Mouse (Mus musculus): ENCODE results near the gene Macrod2. TPM values are rescaled to one million over a fixed set of nuclear protein-coding genes. Genes with fewer than 3 reads are reported as not detected.
A peak's percentile ranks its signal among the peaks of the same experiment; 100 is the strongest.

The Macrod2 gene
- polyA plus RNA-seq, 1 experiment from 2014 or later = 65.9 TPM

DNA sequence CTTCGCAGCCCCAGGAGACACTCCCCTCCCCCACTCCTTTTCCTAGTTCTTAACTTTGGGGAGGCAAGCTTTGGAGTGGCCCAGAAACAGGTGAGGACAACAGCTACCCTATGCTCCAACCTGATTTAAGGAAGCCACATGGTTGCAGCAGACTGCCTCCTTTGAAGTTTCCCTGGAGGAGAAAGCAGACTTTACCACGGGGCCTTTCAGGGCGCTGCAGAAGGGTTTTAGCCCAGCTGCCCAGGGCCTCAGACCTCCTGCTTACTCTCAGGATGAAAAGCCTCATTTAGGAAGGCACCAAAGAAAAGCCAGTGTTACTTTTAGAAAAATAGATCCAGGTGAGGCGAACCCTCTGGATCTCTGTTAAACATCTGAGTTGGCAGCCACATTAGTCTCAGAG lies 1333.9 kb downstream of the Macrod2 start:
- Histone ChIP-seq H3K9ac (replicated peaks; ENCODE audit: low read depth, low read length) (no peak overlapping the region), H3K27me3 (ENCODE audit: control insufficient read depth, insufficient read depth, low read length) (no peaks in the 10 kb centered on the region), H3K4me1 (ENCODE audit: control insufficient read depth, insufficient read depth, low read length) (no peaks in the 10 kb centered on the region), H3K4me2 (ENCODE audit: low read depth, low read length) (no peak overlapping the region), H3K27ac (ENCODE audit: low read depth, low read length) (no peak overlapping the region), H3K4me3 (ENCODE audit: low read depth, low read length) (no peak overlapping the region), H3K9me3 (ENCODE audit: control insufficient read depth, low read length) (no peaks in the 10 kb centered on the region), H3K36me3 (ENCODE audit: control insufficient read depth, insufficient read depth, low read length) (no peaks in the 10 kb centered on the region)
- ATAC-seq (ENCODE audit: low read depth) = no peak
- WGBS = 59% methylated on average over 4 of the region's 4 CpGs

DNA sequence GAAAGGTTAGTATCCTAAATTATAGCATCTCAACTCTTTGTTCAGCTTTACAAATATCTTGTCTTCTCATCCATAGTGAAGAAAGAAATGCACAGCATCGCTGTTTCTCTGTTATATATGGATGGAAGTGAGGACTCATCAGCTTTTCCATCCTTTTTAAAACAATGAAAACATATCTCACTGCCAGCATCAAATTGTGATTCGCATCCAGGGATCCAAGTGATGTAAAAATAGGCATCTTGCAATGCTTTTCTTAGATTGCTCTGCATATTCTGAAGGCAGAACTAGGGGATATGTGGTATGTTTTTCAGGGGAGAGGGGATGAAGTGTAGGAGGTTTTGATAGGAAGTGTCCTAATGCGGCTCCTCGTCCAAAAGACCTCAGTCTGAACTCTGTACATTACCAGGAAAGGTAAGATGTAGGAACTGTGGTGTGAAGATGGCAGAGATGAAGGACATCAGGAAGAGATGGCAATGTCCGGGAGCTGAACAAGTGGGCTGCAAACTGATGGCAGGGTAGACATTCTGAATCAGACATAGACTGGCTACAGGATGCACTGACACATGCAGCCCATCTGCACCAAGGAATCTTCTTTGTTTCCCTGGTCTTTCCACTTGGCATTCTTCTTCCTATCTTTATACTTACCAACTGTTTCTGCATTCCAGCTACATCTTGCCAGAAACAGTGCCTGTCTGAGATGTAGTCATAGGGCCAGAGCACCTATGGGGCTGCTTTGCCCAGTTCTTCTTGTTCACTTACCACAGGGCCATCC lies 1341.8 kb downstream of the Macrod2 start:
- H3K36me3 ChIP-seq (ENCODE audit: control insufficient read depth, insufficient read depth, low read length) = no peaks in the 10 kb centered on the region
- H3K4me3 ChIP-seq (ENCODE audit: low read depth, low read length) = no peak overlapping the region
- no peak overlapping the region for H3K27ac ChIP-seq (ENCODE audit: low read depth, low read length)
- H3K9me3 ChIP-seq (ENCODE audit: control insufficient read depth, low read length) = no peaks in the 10 kb centered on the region
- no peaks in the 10 kb centered on the region for H3K4me1 ChIP-seq (ENCODE audit: control insufficient read depth, insufficient read depth, low read length)
- no peak overlapping the region for H3K9ac ChIP-seq (replicated peaks; ENCODE audit: low read depth, low read length)
- no peak overlapping the region for H3K4me2 ChIP-seq (ENCODE audit: low read depth, low read length)
- H3K27me3 ChIP-seq (ENCODE audit: control insufficient read depth, insufficient read depth, low read length) = no peaks in the 10 kb centered on the region
- 88% methylated on average over 5 of the region's 5 CpGs for WGBS
- ATAC-seq (ENCODE audit: low read depth) = no peak

DNA sequence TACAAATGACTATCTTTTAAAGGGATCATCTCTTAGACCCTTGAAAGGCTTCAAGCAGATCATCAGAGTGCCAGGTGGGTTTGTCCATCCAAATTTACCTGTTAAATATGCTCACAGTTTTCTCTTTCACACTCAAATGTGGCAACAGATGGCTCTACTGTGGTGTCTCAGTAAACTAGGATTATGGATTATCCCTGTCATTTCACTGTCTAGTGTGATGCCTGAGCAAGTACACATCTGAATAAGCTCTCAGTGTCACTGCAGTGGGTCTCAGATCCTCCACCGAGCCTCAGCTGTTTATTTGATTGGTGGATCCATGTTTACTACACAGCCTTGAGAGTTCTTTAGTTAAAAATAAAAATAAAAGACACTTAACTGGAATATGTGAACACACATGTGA lies 1343.6 kb downstream of the Macrod2 start:
- no peaks in the 10 kb centered on the region for H3K9me3 ChIP-seq (ENCODE audit: control insufficient read depth, low read length)
- ATAC-seq (ENCODE audit: low read depth) = no peak

DNA sequence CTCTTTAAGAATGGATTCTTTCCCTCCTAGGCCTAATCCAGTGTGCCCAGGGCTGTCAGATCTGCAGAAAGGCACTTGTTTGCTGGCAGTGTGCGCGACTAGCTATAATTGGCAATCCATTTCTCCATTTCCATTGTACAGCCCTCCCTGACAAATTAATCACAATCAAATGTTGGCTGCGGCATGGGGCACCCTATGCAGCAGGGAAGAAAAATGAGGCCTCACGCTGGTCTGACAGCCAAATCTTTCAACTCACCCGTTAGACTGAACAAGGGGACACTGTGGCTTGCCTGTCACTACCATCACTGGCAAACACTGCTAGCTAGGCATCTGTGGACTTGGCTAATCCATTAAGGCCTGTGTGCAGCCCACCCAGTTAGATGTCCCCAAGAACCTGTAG lies 1345.2 kb downstream of the Macrod2 start:
- no peak overlapping the region for H3K9ac ChIP-seq (replicated peaks; ENCODE audit: low read depth, low read length)
- peak; percentile 41; the same call in 1 of the 2 replicates for ATAC-seq (ENCODE audit: low read depth)
- H3K4me3 ChIP-seq (ENCODE audit: low read depth, low read length) = no peak overlapping the region
- no peaks in the 10 kb centered on the region for H3K4me1 ChIP-seq (ENCODE audit: control insufficient read depth, insufficient read depth, low read length)
- no peaks in the 10 kb centered on the region for H3K27me3 ChIP-seq (ENCODE audit: control insufficient read depth, insufficient read depth, low read length)
- no peaks in the 10 kb centered on the region for H3K36me3 ChIP-seq (ENCODE audit: control insufficient read depth, insufficient read depth, low read length)
- no peak overlapping the region for H3K27ac ChIP-seq (ENCODE audit: low read depth, low read length)
- 36% methylated on average over 5 of the region's 5 CpGs for WGBS
- H3K9me3 ChIP-seq (ENCODE audit: control insufficient read depth, low read length) = no peaks in the 10 kb centered on the region
- H3K4me2 ChIP-seq (ENCODE audit: low read depth, low read length) = no peak overlapping the region

More for the DNA sequence above, 1343.6 kb downstream of the Macrod2 start:
- no peak overlapping the region for H3K4me3 ChIP-seq (ENCODE audit: low read depth, low read length)
- no peaks in the 10 kb centered on the region for H3K27me3 ChIP-seq (ENCODE audit: control insufficient read depth, insufficient read depth, low read length)
- H3K27ac ChIP-seq (ENCODE audit: low read depth, low read length) = no peak overlapping the region
- no peaks in the 10 kb centered on the region for H3K36me3 ChIP-seq (ENCODE audit: control insufficient read depth, insufficient read depth, low read length)
- no peak overlapping the region for H3K4me2 ChIP-seq (ENCODE audit: low read depth, low read length)
- H3K9ac ChIP-seq (replicated peaks; ENCODE audit: low read depth, low read length) = no peak overlapping the region
- H3K4me1 ChIP-seq (ENCODE audit: control insufficient read depth, insufficient read depth, low read length) = no peaks in the 10 kb centered on the region
- WGBS = 74% methylated on average over 1 of the region's 1 CpGs

DNA sequence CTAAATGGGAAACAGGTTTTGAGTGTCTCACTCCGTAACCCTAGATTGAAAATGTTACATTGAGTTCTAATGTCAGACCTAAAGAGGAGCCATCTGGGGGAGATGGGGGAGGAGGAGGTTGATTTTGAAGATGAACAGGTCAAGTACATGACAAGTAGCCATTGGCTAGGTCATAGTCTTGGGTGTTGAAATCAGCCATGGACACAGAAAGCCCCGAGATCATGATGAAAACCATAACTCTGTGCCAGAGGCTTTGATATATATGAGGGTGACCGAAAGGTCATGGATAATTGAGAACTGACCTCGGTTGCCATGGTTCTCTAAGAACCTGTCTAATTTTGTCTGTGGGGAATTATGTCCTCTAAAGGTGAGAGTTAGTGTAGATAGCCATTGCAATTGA lies 1405.1 kb downstream of the Macrod2 start:
- H3K27me3 ChIP-seq (ENCODE audit: control insufficient read depth, insufficient read depth, low read length) = no peaks in the 10 kb centered on the region
- WGBS = 69% methylated on average over 4 of the region's 4 CpGs
- H3K4me3 ChIP-seq (ENCODE audit: low read depth, low read length) = no peak overlapping the region
- no peak overlapping the region for H3K9ac ChIP-seq (replicated peaks; ENCODE audit: low read depth, low read length)
- H3K9me3 ChIP-seq (ENCODE audit: control insufficient read depth, low read length) = no peaks in the 10 kb centered on the region
- no peaks in the 10 kb centered on the region for H3K36me3 ChIP-seq (ENCODE audit: control insufficient read depth, insufficient read depth, low read length)
- H3K27ac ChIP-seq (ENCODE audit: low read depth, low read length) = no peak overlapping the region
- no peaks in the 10 kb centered on the region for H3K4me1 ChIP-seq (ENCODE audit: control insufficient read depth, insufficient read depth, low read length)
- ATAC-seq (ENCODE audit: low read depth) = no peak
- H3K4me2 ChIP-seq (ENCODE audit: low read depth, low read length) = no peak overlapping the region

DNA sequence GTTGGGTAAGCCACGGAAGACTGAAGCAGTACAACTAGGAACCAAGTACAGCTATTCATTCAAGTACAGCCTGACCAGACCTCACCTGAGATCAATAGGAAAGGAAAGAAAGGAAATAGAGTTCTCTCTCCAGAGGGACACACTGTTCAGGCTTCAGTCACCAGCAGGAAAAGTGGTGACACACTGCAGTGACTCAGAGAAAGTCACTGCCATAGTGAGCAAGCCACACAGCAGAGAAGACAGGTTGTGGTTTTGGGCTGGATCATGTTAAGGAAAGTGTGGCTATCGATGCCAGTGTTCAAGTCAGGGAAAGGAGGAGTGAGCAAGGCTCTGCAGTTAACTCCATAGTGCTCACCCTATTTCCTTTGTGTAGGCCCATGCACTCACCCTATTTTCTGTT lies 1405.8 kb downstream of the Macrod2 start:
- H3K27me3 ChIP-seq (ENCODE audit: control insufficient read depth, insufficient read depth, low read length) = no peaks in the 10 kb centered on the region
- H3K9ac ChIP-seq (replicated peaks; ENCODE audit: low read depth, low read length) = no peak overlapping the region
- no peaks in the 10 kb centered on the region for H3K36me3 ChIP-seq (ENCODE audit: control insufficient read depth, insufficient read depth, low read length)
- H3K4me2 ChIP-seq (ENCODE audit: low read depth, low read length) = no peak overlapping the region
- no peak overlapping the region for H3K27ac ChIP-seq (ENCODE audit: low read depth, low read length)
- 81% methylated on average over 2 of the region's 2 CpGs for WGBS
- H3K9me3 ChIP-seq (ENCODE audit: control insufficient read depth, low read length) = no peaks in the 10 kb centered on the region
- ATAC-seq (ENCODE audit: low read depth) = no peak
- H3K4me3 ChIP-seq (ENCODE audit: low read depth, low read length) = no peak overlapping the region
- H3K4me1 ChIP-seq (ENCODE audit: control insufficient read depth, insufficient read depth, low read length) = no peaks in the 10 kb centered on the region

DNA sequence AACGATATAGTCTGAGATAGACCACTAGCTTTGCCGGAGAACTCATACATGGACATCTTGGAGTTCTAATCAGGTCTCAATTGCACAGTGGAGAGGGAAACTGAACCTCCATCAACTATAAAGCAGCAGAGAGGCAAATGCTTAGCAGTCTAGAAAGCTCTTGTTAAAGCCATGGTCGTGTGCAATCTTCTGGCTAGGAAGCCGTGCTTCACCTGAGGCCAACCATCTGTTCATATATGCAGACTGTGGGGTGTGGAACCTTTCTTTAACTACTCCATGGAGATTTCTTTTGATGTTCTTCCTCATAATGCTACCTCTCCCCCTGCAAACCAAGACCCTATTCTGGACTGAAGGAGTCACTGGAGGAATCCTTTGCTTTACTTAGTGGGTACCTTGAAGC lies 1421.2 kb downstream of the Macrod2 start:
- Histone ChIP-seq H3K4me3 (ENCODE audit: low read depth, low read length) (no peak overlapping the region), H3K9ac (replicated peaks; ENCODE audit: low read depth, low read length) (no peak overlapping the region), H3K27ac (ENCODE audit: low read depth, low read length) (no peak overlapping the region), H3K27me3 (ENCODE audit: control insufficient read depth, insufficient read depth, low read length) (no peaks in the 10 kb centered on the region), H3K9me3 (ENCODE audit: control insufficient read depth, low read length) (no peaks in the 10 kb centered on the region), H3K4me2 (ENCODE audit: low read depth, low read length) (no peak overlapping the region), H3K4me1 (ENCODE audit: control insufficient read depth, insufficient read depth, low read length) (no peaks in the 10 kb centered on the region), H3K36me3 (ENCODE audit: control insufficient read depth, insufficient read depth, low read length) (no peaks in the 10 kb centered on the region)
- WGBS = 92% methylated on average over 4 of the region's 4 CpGs
- no peak for ATAC-seq (ENCODE audit: low read depth)

DNA sequence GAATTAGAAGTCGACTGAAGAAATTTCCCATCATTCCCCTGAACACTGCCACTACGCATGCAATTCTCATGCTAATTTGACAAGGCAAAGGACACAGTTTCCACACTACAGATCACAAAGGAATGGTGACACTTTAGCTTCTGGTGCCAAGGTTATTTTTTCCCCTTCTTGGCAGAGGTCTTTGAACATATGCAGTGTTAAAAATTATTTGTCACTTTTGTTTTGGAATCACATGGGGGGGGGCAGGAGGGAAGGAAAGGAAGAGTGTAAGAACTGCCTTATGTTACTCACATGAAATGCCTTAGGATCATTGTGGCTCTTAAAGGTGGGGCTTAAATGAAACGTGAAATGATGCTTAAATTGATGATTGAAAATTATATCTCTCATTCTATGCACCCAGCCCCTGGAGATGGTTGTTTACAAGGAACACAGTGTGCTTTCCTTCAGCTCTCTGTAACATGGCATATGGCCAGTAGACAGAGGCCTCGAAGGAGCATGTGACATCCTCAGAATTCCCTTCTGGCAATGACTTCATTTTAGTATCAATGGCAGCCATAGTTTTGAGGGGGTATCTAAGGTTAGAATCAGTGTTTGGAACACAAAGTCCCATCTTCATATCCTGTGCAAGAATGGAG lies 1422.6 kb downstream of the Macrod2 start:
- no peak overlapping the region for H3K4me3 ChIP-seq (ENCODE audit: low read depth, low read length)
- H3K4me1 ChIP-seq (ENCODE audit: control insufficient read depth, insufficient read depth, low read length) = no peaks in the 10 kb centered on the region
- no peak overlapping the region for H3K9ac ChIP-seq (replicated peaks; ENCODE audit: low read depth, low read length)
- no peaks in the 10 kb centered on the region for H3K36me3 ChIP-seq (ENCODE audit: control insufficient read depth, insufficient read depth, low read length)
- no peak overlapping the region for H3K4me2 ChIP-seq (ENCODE audit: low read depth, low read length)
- WGBS = 76% methylated on average over 4 of the region's 4 CpGs
- H3K9me3 ChIP-seq (ENCODE audit: control insufficient read depth, low read length) = no peaks in the 10 kb centered on the region
- no peaks in the 10 kb centered on the region for H3K27me3 ChIP-seq (ENCODE audit: control insufficient read depth, insufficient read depth, low read length)
- H3K27ac ChIP-seq (ENCODE audit: low read depth, low read length) = no peak overlapping the region
- ATAC-seq (ENCODE audit: low read depth) = no peak

DNA sequence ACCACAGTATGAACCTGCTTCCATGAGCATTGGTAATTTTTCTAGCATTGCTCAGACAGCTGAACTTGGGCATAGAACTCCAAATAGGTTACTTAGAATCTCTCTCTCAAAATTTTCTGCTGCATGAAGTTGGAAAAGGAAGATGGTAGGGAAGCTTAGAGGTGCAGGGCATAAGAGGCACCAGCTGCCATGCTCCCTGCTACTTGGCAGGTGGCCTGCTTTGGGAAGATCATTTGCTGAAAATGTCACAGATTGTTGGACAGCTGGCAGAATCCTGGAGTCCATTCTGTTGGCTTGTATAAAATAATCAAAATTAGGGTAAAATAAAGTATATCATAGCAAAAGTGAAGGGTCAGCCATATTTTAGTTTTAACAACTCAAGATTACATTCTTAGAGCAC lies 1425.7 kb downstream of the Macrod2 start:
- H3K27ac ChIP-seq (ENCODE audit: low read depth, low read length) = no peak overlapping the region
- no peaks in the 10 kb centered on the region for H3K36me3 ChIP-seq (ENCODE audit: control insufficient read depth, insufficient read depth, low read length)
- H3K27me3 ChIP-seq (ENCODE audit: control insufficient read depth, insufficient read depth, low read length) = no peaks in the 10 kb centered on the region
- no peak for ATAC-seq (ENCODE audit: low read depth)
- H3K9ac ChIP-seq (replicated peaks; ENCODE audit: low read depth, low read length) = no peak overlapping the region
- no peaks in the 10 kb centered on the region for H3K9me3 ChIP-seq (ENCODE audit: control insufficient read depth, low read length)
- H3K4me3 ChIP-seq (ENCODE audit: low read depth, low read length) = no peak overlapping the region
- H3K4me1 ChIP-seq (ENCODE audit: control insufficient read depth, insufficient read depth, low read length) = no peaks in the 10 kb centered on the region
- H3K4me2 ChIP-seq (ENCODE audit: low read depth, low read length) = no peak overlapping the region
